Mouse (Mus musculus): ENCODE data around the gene Tma7. TPM values are rescaled to one million over a fixed set of nuclear protein-coding genes. Genes with fewer than 3 reads are reported as not detected.
A peak's percentile ranks its signal among the peaks of the same experiment; 100 is the strongest.

Gene Tma7
- polyA plus RNA-seq, 1 experiment from 2014 or later: 663 TPM

- H3K9ac ChIP-seq (ENCODE audit: low read depth, low read length): no peak overlapping the region
- no peaks in the 10 kb centered on the region for H3K9me3 ChIP-seq (ENCODE audit: control insufficient read depth, low read length)
- no peak for ATAC-seq
- no peaks in the 10 kb centered on the region for H3K27me3 ChIP-seq (replicated peaks; ENCODE audit: control insufficient read depth, insufficient read depth, low read length)
- 0 out of 2 replicates have a peak, but pooled peaks cover 5% of the 10 kb centered on the region for H3K36me3 ChIP-seq (ENCODE audit: control insufficient read depth, insufficient read depth, low read length)
- peaks cover 34% of the 10 kb centered on the region for H3K4me1 ChIP-seq (ENCODE audit: control insufficient read depth, insufficient read depth, low read depth, low read length)
- WGBS: 41% methylated on average over 6 of the region's 6 CpGs
- no peak overlapping the region for H3K27ac ChIP-seq (ENCODE audit: low read depth, low read length)
- no peak overlapping the region for H3K4me2 ChIP-seq (ENCODE audit: low read length)
- H3K4me3 ChIP-seq (ENCODE audit: low read length): no peak overlapping the region
Observed at GRCm38 (mm10) chr9:109092799-109093198, 10.4 kb upstream of the Tma7 start.

- Histone ChIP-seq H3K4me3 (ENCODE audit: low read length) (no peak overlapping the region), H3K9me3 (ENCODE audit: control insufficient read depth, low read length) (no peaks in the 10 kb centered on the region), H3K4me1 (ENCODE audit: control insufficient read depth, insufficient read depth, low read depth, low read length) (peaks cover 24% of the 10 kb centered on the region), H3K27ac (ENCODE audit: low read depth, low read length) (no peak overlapping the region), H3K4me2 (ENCODE audit: low read length) (no peak overlapping the region), H3K27me3 (replicated peaks; ENCODE audit: control insufficient read depth, insufficient read depth, low read length) (no peaks in the 10 kb centered on the region), H3K36me3 (ENCODE audit: control insufficient read depth, insufficient read depth, low read length) (0 out of 2 replicates have a peak, but pooled peaks cover 5% of the 10 kb centered on the region), H3K9ac (ENCODE audit: low read depth, low read length) (no peak overlapping the region)
- 87% methylated on average over 8 of the region's 8 CpGs for WGBS
- ATAC-seq: no peak
Observed at GRCm38 (mm10) chr9:109091802-109092201, 9.4 kb upstream of the Tma7 start.

- Histone ChIP-seq H3K9ac (ENCODE audit: low read depth, low read length) (no peak overlapping the region), H3K36me3 (ENCODE audit: control insufficient read depth, insufficient read depth, low read length) (0 out of 2 replicates have a peak, but pooled peaks cover 5% of the 10 kb centered on the region), H3K27ac (ENCODE audit: low read depth, low read length) (no peak overlapping the region), H3K9me3 (ENCODE audit: control insufficient read depth, low read length) (no peaks in the 10 kb centered on the region), H3K4me1 (ENCODE audit: control insufficient read depth, insufficient read depth, low read depth, low read length) (peaks cover 16% of the 10 kb centered on the region), H3K27me3 (replicated peaks; ENCODE audit: control insufficient read depth, insufficient read depth, low read length) (no peaks in the 10 kb centered on the region), H3K4me2 (ENCODE audit: low read length) (no peak overlapping the region), H3K4me3 (ENCODE audit: low read length) (no peak overlapping the region)
- 52% methylated on average over 15 of the region's 15 CpGs for WGBS
- no peak for ATAC-seq
Observed at GRCm38 (mm10) chr9:109090446-109090845, 8.1 kb upstream of the Tma7 start.

- H3K36me3 ChIP-seq (ENCODE audit: control insufficient read depth, insufficient read depth, low read length): 0 out of 2 replicates have a peak, but pooled peaks cover 5% of the 10 kb centered on the region
- H3K4me3 ChIP-seq (ENCODE audit: low read length): no peak overlapping the region
- H3K27me3 ChIP-seq (replicated peaks; ENCODE audit: control insufficient read depth, insufficient read depth, low read length): no peaks in the 10 kb centered on the region
- whole genome bisulfite sequencing: 9% methylated on average over 5 of the region's 5 CpGs
- peak overlapping the region; percentile 48; the same call in 1 of the 2 replicates for H3K27ac ChIP-seq (ENCODE audit: low read depth, low read length)
- peaks cover 9% of the 10 kb centered on the region for H3K4me1 ChIP-seq (ENCODE audit: control insufficient read depth, insufficient read depth, low read depth, low read length)
- no peaks in the 10 kb centered on the region for H3K9me3 ChIP-seq (ENCODE audit: control insufficient read depth, low read length)
- ATAC-seq: peak; percentile 35; the same call in 1 of the 2 replicates
- H3K4me2 ChIP-seq (ENCODE audit: low read length): no peak overlapping the region
- 0 out of 2 replicates have a peak overlapping the region, but pooled peaks have one; percentile 35 for H3K9ac ChIP-seq (ENCODE audit: low read depth, low read length)
Observed at GRCm38 (mm10) chr9:109087987-109088386, 5.6 kb upstream of the Tma7 start.

GRCm38 (mm10) chr9:109084922-109085321 lies 2.5 kb upstream of the Tma7 start:
- no peaks in the 10 kb centered on the region for H3K9me3 ChIP-seq (ENCODE audit: control insufficient read depth, low read length)
- ATAC-seq: no peak
- WGBS: 8% methylated on average over 2 of the region's 2 CpGs
- H3K4me1 ChIP-seq (ENCODE audit: control insufficient read depth, insufficient read depth, low read depth, low read length): peaks cover 21% of the 10 kb centered on the region
- no peak overlapping the region for H3K9ac ChIP-seq (ENCODE audit: low read depth, low read length)
- H3K27me3 ChIP-seq (replicated peaks; ENCODE audit: control insufficient read depth, insufficient read depth, low read length): no peaks in the 10 kb centered on the region
- H3K27ac ChIP-seq (ENCODE audit: low read depth, low read length): no peak overlapping the region
- 0 out of 2 replicates have a peak, but pooled peaks cover 3% of the 10 kb centered on the region for H3K36me3 ChIP-seq (ENCODE audit: control insufficient read depth, insufficient read depth, low read length)
- no peak overlapping the region for H3K4me2 ChIP-seq (ENCODE audit: low read length)
- no peak overlapping the region for H3K4me3 ChIP-seq (ENCODE audit: low read length)

- H3K27me3 ChIP-seq (replicated peaks; ENCODE audit: control insufficient read depth, insufficient read depth, low read length): no peaks in the 10 kb centered on the region
- H3K36me3 ChIP-seq (ENCODE audit: control insufficient read depth, insufficient read depth, low read length): 0 out of 2 replicates have a peak, but pooled peaks cover 3% of the 10 kb centered on the region
- peak; percentile 24; the same call in 1 of the 2 replicates for ATAC-seq
- H3K4me3 ChIP-seq (ENCODE audit: low read length): peak overlapping the region; percentile 63
- no peaks in the 10 kb centered on the region for H3K9me3 ChIP-seq (ENCODE audit: control insufficient read depth, low read length)
- H3K4me2 ChIP-seq (ENCODE audit: low read length): peak overlapping the region; percentile 73
- peak overlapping the region; percentile 79 for H3K9ac ChIP-seq (ENCODE audit: low read depth, low read length)
- 10% methylated on average over 11 of the region's 11 CpGs for WGBS
- peak overlapping the region; percentile 73 for H3K27ac ChIP-seq (ENCODE audit: low read depth, low read length)
- peaks cover 18% of the 10 kb centered on the region for H3K4me1 ChIP-seq (ENCODE audit: control insufficient read depth, insufficient read depth, low read depth, low read length)
Observed at GRCm38 (mm10) chr9:109081749-109082123, 651 bp downstream of the Tma7 start.

- Histone ChIP-seq H3K27me3 (replicated peaks; ENCODE audit: control insufficient read depth, insufficient read depth, low read length) (no peaks in the 10 kb centered on the region), H3K27ac (ENCODE audit: low read depth, low read length) (no peak overlapping the region), H3K36me3 (ENCODE audit: control insufficient read depth, insufficient read depth, low read length) (0 out of 2 replicates have a peak, but pooled peaks cover 3% of the 10 kb centered on the region), H3K9me3 (ENCODE audit: control insufficient read depth, low read length) (no peaks in the 10 kb centered on the region), H3K4me2 (ENCODE audit: low read length) (no peak overlapping the region; the same call in 1 of the 2 replicates), H3K4me1 (ENCODE audit: control insufficient read depth, insufficient read depth, low read depth, low read length) (peaks cover 18% of the 10 kb centered on the region), H3K4me3 (ENCODE audit: low read length) (no peak overlapping the region), H3K9ac (ENCODE audit: low read depth, low read length) (no peak overlapping the region)
- 96% methylated on average over 3 of the region's 3 CpGs for WGBS
- ATAC-seq: no peak
Observed at GRCm38 (mm10) chr9:109080516-109080915, 1.9 kb downstream of the Tma7 start.

GRCm38 (mm10) chr9:109073661-109074573 lies 8.5 kb downstream of the Tma7 start, which contains the start of gene Atrip:
Atrip (minus strand) TSS chr9:109074124.
- H3K9me3 ChIP-seq (ENCODE audit: control insufficient read depth, low read length): no peaks in the 10 kb centered on the region
- peaks cover 20% of the 10 kb centered on the region for H3K4me1 ChIP-seq (ENCODE audit: control insufficient read depth, insufficient read depth, low read depth, low read length)
- H3K36me3 ChIP-seq (ENCODE audit: control insufficient read depth, insufficient read depth, low read length): peaks cover 6% of the 10 kb centered on the region; the same call in 1 of the 2 replicates
- H3K4me3 ChIP-seq (ENCODE audit: low read length): peak within 1 kb of the TSS; percentile 73
- H3K9ac ChIP-seq (ENCODE audit: low read depth, low read length): peak within 1 kb of the TSS; percentile 84
- WGBS: under 1% methylated on average over 57 of the region's 57 CpGs
- no peaks in the 10 kb centered on the region for H3K27me3 ChIP-seq (replicated peaks; ENCODE audit: control insufficient read depth, insufficient read depth, low read length)
- ATAC-seq: peak; percentile 98
- peak within 1 kb of the TSS; percentile 74 for H3K27ac ChIP-seq (ENCODE audit: low read depth, low read length)
- H3K4me2 ChIP-seq (ENCODE audit: low read length): peak within 1 kb of the TSS; percentile 88

- Histone ChIP-seq H3K9ac (ENCODE audit: low read depth, low read length) (no peak overlapping the region), H3K4me1 (ENCODE audit: control insufficient read depth, insufficient read depth, low read depth, low read length) (peaks cover 12% of the 10 kb centered on the region), H3K36me3 (ENCODE audit: control insufficient read depth, insufficient read depth, low read length) (peaks cover 45% of the 10 kb centered on the region), H3K4me3 (ENCODE audit: low read length) (no peak overlapping the region), H3K27me3 (replicated peaks; ENCODE audit: control insufficient read depth, insufficient read depth, low read length) (no peaks in the 10 kb centered on the region), H3K27ac (ENCODE audit: low read depth, low read length) (no peak overlapping the region), H3K4me2 (ENCODE audit: low read length) (no peak overlapping the region), H3K9me3 (ENCODE audit: control insufficient read depth, low read length) (no peaks in the 10 kb centered on the region)
- WGBS: 92% methylated on average over 3 of the region's 3 CpGs
- ATAC-seq: no peak
Observed at GRCm38 (mm10) chr9:109068095-109068735, 14.2 kb downstream of the Tma7 start.

All from hindbrain, embryonic 16.5 days (tissue).